Mouse (Mus musculus): ENCODE results near the gene Gm10277. TPM values are rescaled to one million over a fixed set of nuclear protein-coding genes. Genes with fewer than 3 reads are reported as not detected.

The Gm10277 gene
- polyA plus RNA-seq, 1 experiment from 2014 or later, result 2.4 TPM

DNA sequence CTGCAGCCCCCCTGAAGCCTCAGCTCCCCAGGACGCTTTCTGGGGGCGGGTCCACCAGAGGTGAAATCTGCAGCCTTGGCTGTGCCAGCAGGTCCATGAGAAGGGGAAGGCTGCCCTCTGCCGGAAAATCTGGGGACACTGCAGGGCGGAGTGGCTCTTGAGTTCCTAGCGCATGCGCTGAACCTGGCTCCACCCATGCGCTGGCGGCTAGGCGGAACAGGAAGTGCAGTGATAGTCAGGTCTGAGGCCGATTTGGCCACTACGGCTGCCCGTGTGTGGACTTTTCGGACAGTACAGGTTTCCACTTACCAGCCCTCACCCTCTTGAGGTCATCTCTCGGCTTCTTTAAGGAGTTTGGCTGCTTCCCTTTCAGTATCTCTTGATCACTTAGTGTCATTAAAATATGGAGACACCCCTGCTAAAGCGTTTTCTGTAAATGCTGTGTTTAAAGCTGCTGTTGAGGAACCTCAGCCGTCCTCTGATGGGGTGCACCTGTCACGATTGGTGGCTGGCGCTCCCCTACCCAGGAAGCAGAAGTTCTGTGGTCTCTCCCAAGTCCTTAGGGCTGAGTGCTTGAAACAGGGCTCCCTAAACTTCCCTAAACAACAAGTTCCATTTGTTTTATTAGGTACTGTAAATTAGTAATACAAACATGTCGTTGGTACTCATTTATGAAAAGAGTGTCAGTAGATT is 5.8 kb upstream of the Gm10277 start:
- ATAC-seq (ENCODE audit: low FRiP score, low read depth), result peak; percentile 78

DNA sequence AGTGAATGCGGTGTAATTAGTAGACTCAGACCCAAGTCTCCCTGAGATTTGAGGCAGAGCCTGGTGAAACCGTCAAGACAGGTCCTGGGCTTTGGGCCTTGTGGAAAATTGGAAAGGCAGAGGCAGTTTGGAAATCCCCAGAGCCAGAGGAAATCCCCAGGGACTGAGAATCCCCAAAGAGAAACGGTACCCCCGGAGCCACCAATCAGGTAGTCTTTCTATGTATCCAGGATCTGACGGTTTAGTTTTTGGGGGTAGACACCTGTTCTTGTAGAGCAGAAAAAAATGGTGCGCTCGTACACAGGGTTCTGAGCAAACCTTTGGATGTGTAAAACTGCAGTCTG is 5.0 kb upstream of the Gm10277 start:
- 76% methylated on average over 7 of the region's 7 CpGs for WGBS
- ATAC-seq (ENCODE audit: low FRiP score, low read depth), result no peak
- 0 out of 2 replicates have a peak overlapping the region, but pooled peaks have one; percentile 26 for H3K27ac ChIP-seq
- peaks cover 40% of the 10 kb centered on the region for H3K4me1 ChIP-seq
- no peak overlapping the region for H3K4me3 ChIP-seq
- H3K9ac ChIP-seq, result 0 out of 2 replicates have a peak overlapping the region, but pooled peaks have one; percentile 18
- no peaks in the 10 kb centered on the region for H3K9me3 ChIP-seq
- no peaks in the 10 kb centered on the region for H3K27me3 ChIP-seq (replicated peaks)
- no peak overlapping the region for H3K4me2 ChIP-seq (replicated peaks)
- no peaks in the 10 kb centered on the region for H3K36me3 ChIP-seq

More for the DNA sequence above, 5.8 kb upstream of the Gm10277 start:
- Histone ChIP-seq H3K36me3 (no peaks in the 10 kb centered on the region), H3K4me2 (replicated peaks) (peak overlapping the region; percentile 64), H3K9ac (peak overlapping the region; percentile 53), H3K9me3 (no peaks in the 10 kb centered on the region), H3K27ac (no peak overlapping the region), H3K4me3 (peak overlapping the region; percentile 37), H3K27me3 (replicated peaks) (no peaks in the 10 kb centered on the region), H3K4me1 (peaks cover 40% of the 10 kb centered on the region)
- WGBS, result 5% methylated on average over 19 of the region's 19 CpGs

DNA sequence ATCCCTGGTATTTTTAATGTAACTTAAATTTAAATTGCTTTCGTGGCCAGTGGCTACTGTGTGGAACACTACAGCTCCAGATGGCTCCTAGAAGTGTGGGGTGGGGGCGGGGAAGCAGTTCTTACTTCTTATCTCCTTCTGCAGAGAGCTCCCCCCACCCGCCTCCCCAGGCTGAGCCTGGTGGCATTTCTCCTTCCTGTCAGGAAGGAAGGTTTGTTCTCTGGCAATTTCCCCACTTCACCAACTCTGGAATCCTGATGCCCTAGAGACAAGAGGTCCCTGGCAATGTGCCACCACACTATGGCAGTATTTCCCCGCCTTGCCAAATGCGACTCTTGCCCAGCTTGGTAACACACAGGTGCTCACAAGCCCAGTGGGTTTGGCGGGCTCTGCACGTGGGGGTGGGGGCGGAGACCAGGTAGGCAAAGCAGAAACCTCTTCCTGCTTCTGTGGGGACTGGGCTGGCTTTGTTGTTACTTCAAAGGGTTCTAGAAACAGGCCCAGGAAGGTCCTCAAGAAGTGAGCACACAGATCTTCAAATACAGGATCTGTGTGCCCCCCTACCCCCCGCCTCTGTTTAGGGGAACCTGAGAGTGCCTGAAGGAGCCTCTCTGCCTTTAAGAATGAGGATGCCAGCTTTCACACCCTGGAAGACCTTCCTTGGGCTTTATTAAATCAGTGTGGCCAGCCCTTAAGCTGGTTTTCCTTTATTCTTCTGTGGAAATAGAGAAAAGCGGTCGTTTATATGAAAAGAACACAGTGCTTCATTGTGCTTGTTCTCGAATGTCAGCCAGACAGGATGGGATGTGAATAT is 4.4 kb upstream of the Gm10277 start:
- Histone ChIP-seq H3K4me1 (peaks cover 40% of the 10 kb centered on the region), H3K9me3 (no peaks in the 10 kb centered on the region), H3K27me3 (replicated peaks) (no peaks in the 10 kb centered on the region), H3K36me3 (no peaks in the 10 kb centered on the region), H3K9ac (0 out of 2 replicates have a peak overlapping the region, but pooled peaks have one; percentile 18), H3K4me2 (replicated peaks) (peak overlapping the region; percentile 22; the same call in 1 of the 2 replicates), H3K4me3 (no peak overlapping the region), H3K27ac (0 out of 2 replicates have a peak overlapping the region, but pooled peaks have one; percentile 26)
- 65% methylated on average over 12 of the region's 12 CpGs for WGBS
- ATAC-seq (ENCODE audit: low FRiP score, low read depth), result no peak

GRCm38 (mm10) chr11:77791241-77791727 is 3.7 kb upstream of the Gm10277 start:
- WGBS, result 28% methylated on average over 8 of the region's 8 CpGs
- Histone ChIP-seq H3K9ac (no peak overlapping the region), H3K27ac (peak overlapping the region; percentile 37; the same call in 1 of the 2 replicates), H3K27me3 (replicated peaks) (no peaks in the 10 kb centered on the region), H3K4me2 (replicated peaks) (0 out of 2 replicates have a peak overlapping the region, but pooled peaks have one; percentile 22), H3K36me3 (no peaks in the 10 kb centered on the region), H3K4me3 (no peak overlapping the region), H3K9me3 (no peaks in the 10 kb centered on the region), H3K4me1 (peaks cover 44% of the 10 kb centered on the region)
- ATAC-seq (ENCODE audit: low FRiP score, low read depth), result no peak; the same call in 1 of the 2 replicates

- 0 out of 2 replicates have a peak overlapping the region, but pooled peaks have one; percentile 5 for H3K9ac ChIP-seq
- H3K4me2 ChIP-seq (replicated peaks), result no peak overlapping the region
- no peak for ATAC-seq (ENCODE audit: low FRiP score, low read depth)
- no peaks in the 10 kb centered on the region for H3K9me3 ChIP-seq
- no peaks in the 10 kb centered on the region for H3K36me3 ChIP-seq
- H3K27ac ChIP-seq, result peak overlapping the region; percentile 37; the same call in 1 of the 2 replicates
- H3K4me3 ChIP-seq, result no peak overlapping the region
- H3K27me3 ChIP-seq (replicated peaks), result no peaks in the 10 kb centered on the region
- WGBS, result 51% methylated on average over 9 of the region's 9 CpGs
- peaks cover 54% of the 10 kb centered on the region for H3K4me1 ChIP-seq
Measured at GRCm38 (mm10) chr11:77790286-77790685, 2.7 kb upstream of the Gm10277 start.

- no peak overlapping the region for H3K9ac ChIP-seq
- whole genome bisulfite sequencing, result 77% methylated on average over 5 of the region's 5 CpGs
- H3K27ac ChIP-seq, result no peak overlapping the region
- no peaks in the 10 kb centered on the region for H3K27me3 ChIP-seq (replicated peaks)
- no peaks in the 10 kb centered on the region for H3K36me3 ChIP-seq
- no peak for ATAC-seq (ENCODE audit: low FRiP score, low read depth)
- no peaks in the 10 kb centered on the region for H3K9me3 ChIP-seq
- H3K4me2 ChIP-seq (replicated peaks), result no peak overlapping the region
- H3K4me1 ChIP-seq, result peaks cover 62% of the 10 kb centered on the region
- H3K4me3 ChIP-seq, result no peak overlapping the region
Measured at GRCm38 (mm10) chr11:77789512-77789911, 2.0 kb upstream of the Gm10277 start.

DNA sequence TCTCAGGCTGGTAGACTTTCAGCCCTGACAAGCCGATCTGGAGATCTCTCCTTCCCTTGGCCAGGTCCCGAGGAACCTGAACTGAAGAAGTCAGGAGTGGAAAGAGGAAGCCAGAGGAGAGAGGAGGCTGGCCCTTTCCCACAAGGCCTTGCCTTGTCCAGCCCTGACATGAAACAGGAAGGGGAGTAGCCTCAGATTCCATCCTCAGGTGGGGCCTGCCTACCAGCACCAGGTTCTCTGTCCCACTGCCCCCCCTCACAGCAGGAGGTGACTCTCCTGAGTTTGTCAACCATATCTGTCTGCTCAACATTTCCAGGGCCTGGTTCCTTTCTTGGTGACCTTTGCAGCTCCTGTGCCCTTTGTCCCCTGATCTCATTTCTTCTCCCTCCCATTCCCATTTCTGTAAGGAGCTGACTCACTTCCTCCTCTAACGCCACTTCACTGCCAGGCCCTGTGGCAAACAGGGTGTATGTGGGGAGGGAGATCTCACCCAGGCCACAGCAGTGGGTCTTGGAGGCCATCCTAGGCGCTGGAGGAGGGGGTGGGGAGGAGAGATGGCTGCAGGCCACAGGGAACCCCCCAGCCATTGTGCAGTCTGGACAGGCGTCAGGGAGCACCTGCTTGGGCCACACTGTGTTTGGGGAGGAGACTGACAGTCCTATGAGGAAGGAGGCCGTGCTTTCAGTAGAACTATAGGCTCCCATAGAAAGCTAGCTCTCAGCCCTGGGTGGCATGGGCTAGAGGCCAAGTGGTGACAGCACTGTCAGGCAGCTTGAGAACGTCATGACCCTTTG is 1.6 kb downstream of the Gm10277 start:
- ATAC-seq (ENCODE audit: low FRiP score, low read depth), result no peak
- H3K9ac ChIP-seq, result no peak overlapping the region
- no peaks in the 10 kb centered on the region for H3K27me3 ChIP-seq (replicated peaks)
- H3K27ac ChIP-seq, result no peak overlapping the region
- peaks cover 49% of the 10 kb centered on the region for H3K4me1 ChIP-seq
- 59% methylated on average over 7 of the region's 7 CpGs for WGBS
- no peaks in the 10 kb centered on the region for H3K9me3 ChIP-seq
- H3K4me3 ChIP-seq, result no peak overlapping the region
- H3K36me3 ChIP-seq, result no peaks in the 10 kb centered on the region
- no peak overlapping the region for H3K4me2 ChIP-seq (replicated peaks)

GRCm38 (mm10) chr11:77785396-77785767 is 2.2 kb downstream of the Gm10277 start:
- 23% methylated on average over 5 of the region's 5 CpGs for WGBS
- no peak overlapping the region for H3K4me3 ChIP-seq
- H3K9me3 ChIP-seq, result no peaks in the 10 kb centered on the region
- H3K4me1 ChIP-seq, result peaks cover 43% of the 10 kb centered on the region
- H3K4me2 ChIP-seq (replicated peaks), result no peak overlapping the region
- H3K36me3 ChIP-seq, result no peaks in the 10 kb centered on the region
- H3K9ac ChIP-seq, result no peak overlapping the region
- ATAC-seq (ENCODE audit: low FRiP score, low read depth), result no peak
- no peak overlapping the region for H3K27ac ChIP-seq
- H3K27me3 ChIP-seq (replicated peaks), result no peaks in the 10 kb centered on the region

DNA sequence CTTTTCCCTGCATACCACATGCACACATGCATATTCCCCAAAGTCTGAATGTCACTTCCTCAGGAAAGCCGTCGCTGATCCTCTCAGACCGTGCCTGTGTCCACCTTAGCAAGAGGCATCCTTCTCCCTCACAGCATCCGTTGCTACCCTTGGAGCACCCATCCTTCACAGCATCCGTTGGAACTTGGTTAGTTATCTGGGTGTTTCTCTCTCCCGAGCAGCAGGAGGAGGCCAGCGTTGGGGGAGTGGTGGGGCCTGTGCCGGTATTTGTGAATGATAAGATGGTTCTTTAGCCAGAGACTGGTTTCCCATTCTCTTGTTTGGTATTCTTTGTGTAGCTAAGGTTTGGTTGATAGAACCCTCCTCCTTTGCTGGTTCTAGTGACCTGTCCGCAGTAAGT is 2.7 kb downstream of the Gm10277 start:
- Histone ChIP-seq H3K27me3 (replicated peaks) (no peaks in the 10 kb centered on the region), H3K4me3 (no peak overlapping the region), H3K4me2 (replicated peaks) (no peak overlapping the region), H3K36me3 (no peaks in the 10 kb centered on the region), H3K27ac (no peak overlapping the region), H3K9me3 (no peaks in the 10 kb centered on the region), H3K4me1 (peaks cover 39% of the 10 kb centered on the region), H3K9ac (no peak overlapping the region)
- ATAC-seq (ENCODE audit: low FRiP score, low read depth), result no peak
- WGBS, result 90% methylated on average over 9 of the region's 9 CpGs

GRCm38 (mm10) chr11:77783747-77784646 is 3.5 kb downstream of the Gm10277 start:
- no peaks in the 10 kb centered on the region for H3K9me3 ChIP-seq
- H3K4me2 ChIP-seq (replicated peaks), result peak overlapping the region; percentile 19; the same call in 1 of the 2 replicates
- H3K4me1 ChIP-seq, result peaks cover 39% of the 10 kb centered on the region
- H3K36me3 ChIP-seq, result peaks cover 7% of the 10 kb centered on the region; the same call in 1 of the 2 replicates
- WGBS, result 59% methylated on average over 18 of the region's 18 CpGs
- no peak overlapping the region for H3K27ac ChIP-seq
- no peak overlapping the region for H3K4me3 ChIP-seq
- H3K9ac ChIP-seq, result peak overlapping the region; percentile 4; the same call in 1 of the 2 replicates
- no peaks in the 10 kb centered on the region for H3K27me3 ChIP-seq (replicated peaks)
- no peak for ATAC-seq (ENCODE audit: low FRiP score, low read depth)

GRCm38 (mm10) chr11:77783211-77783746 is 4.3 kb downstream of the Gm10277 start:
- H3K27me3 ChIP-seq (replicated peaks), result no peaks in the 10 kb centered on the region
- no peaks in the 10 kb centered on the region for H3K9me3 ChIP-seq
- 68% methylated on average over 10 of the region's 10 CpGs for WGBS
- no peak overlapping the region for H3K27ac ChIP-seq
- peak overlapping the region; percentile 4; the same call in 1 of the 2 replicates for H3K9ac ChIP-seq
- no peak for ATAC-seq (ENCODE audit: low FRiP score, low read depth)
- peaks cover 11% of the 10 kb centered on the region for H3K36me3 ChIP-seq
- H3K4me3 ChIP-seq, result no peak overlapping the region
- peak overlapping the region; percentile 19 for H3K4me2 ChIP-seq (replicated peaks)
- peaks cover 39% of the 10 kb centered on the region for H3K4me1 ChIP-seq
